Mouse (Mus musculus) embryonic facial prominence, embryonic 11.5 days (tissue): ENCODE results near the gene Kcna5. TPM values are rescaled to one million over a fixed set of nuclear protein-coding genes. Genes with fewer than 3 reads are reported as not detected.

Experiments used
- ATAC-seq: fragments of 200-750 bp; cut with Nextera tagmentation; replicated peaks from 2 replicates; pipeline ENCODE4 v1.8.0; 2017; ENCODE audit warnings: low read depth; ENCODE audit not compliant: insufficient number of reproducible peaks, low FRiP score, low TSS enrichment
- DNase-seq: peaks from one replicate; pipeline ENCODE4 v3.0.0-alpha.2; 2015; ENCODE audit warnings: low spot score
- H3K27ac ChIP-seq: fragments of 300-500 bp; sonication (generic); replicated peaks from 2 replicates; pipeline ENCODE4 v1.5.1; 2014; ENCODE audit warnings: mild to moderate bottlenecking, low read depth, low read length, control low read depth
- H3K27me3 ChIP-seq: fragments of 300-500 bp; sonication (generic); 2 replicates; pipeline ENCODE4 v1.6.1; 2014; ENCODE audit warnings: mild to moderate bottlenecking, low read length, moderate library complexity, mixed read lengths; ENCODE audit not compliant: control insufficient read depth, insufficient read depth
- H3K36me3 ChIP-seq: fragments of 300-500 bp; sonication (generic); replicated peaks from 2 replicates; pipeline ENCODE4 v1.6.1; 2014; ENCODE audit warnings: low read depth, mild to moderate bottlenecking, low read length, moderate library complexity, mixed read lengths; ENCODE audit not compliant: control insufficient read depth, insufficient read depth
- H3K4me1 ChIP-seq: fragments of 300-500 bp; sonication (generic); 2 replicates; pipeline ENCODE4 v1.6.1; 2014; ENCODE audit warnings: low read length, mixed read lengths; ENCODE audit not compliant: control insufficient read depth, insufficient read depth
- H3K4me2 ChIP-seq: fragments of 300-500 bp; sonication (generic); 2 replicates; pipeline ENCODE4 v1.6.1; 2014; ENCODE audit warnings: low read depth, mild to moderate bottlenecking, control low read depth, low read length, moderate library complexity
- H3K4me3 ChIP-seq: fragments of 300-500 bp; sonication (generic); 2 replicates; pipeline ENCODE4 v1.5.1; 2014; ENCODE audit warnings: low read depth, low read length, control low read depth
- H3K9ac ChIP-seq: fragments of 300-500 bp; sonication (generic); replicated peaks from 2 replicates; pipeline ENCODE4 v1.6.1; 2014; ENCODE audit warnings: mild to moderate bottlenecking, control low read depth, low read length
- H3K9me3 ChIP-seq: fragments of 300-500 bp; sonication (generic); replicated peaks from 2 replicates; pipeline ENCODE4 v1.6.1; 2016; ENCODE audit warnings: mild to moderate bottlenecking, low read length, inconsistent platforms, mixed read lengths; ENCODE audit not compliant: control insufficient read depth
- WGBS: fragments of 180-500 bp; shearing (Covaris S2); extraction: QIAGEN DNeasy Blood & Tissue Kit; methylation state at CpG from one replicate; pipeline ENCODE4 v1.1.7; 2014; 5-methylcytosine and 5-hydroxymethylcytosine counted together
- polyA plus RNA-seq: library from polyadenylated mRNA; unstranded; fragments of >200 nt; fragmentation: Nextera tagmentation; extraction: Ambion mirVana; gene quantifications from 2 replicates; pipeline ENCODE4 v1.2.1, GENCODE M21; 2014

Kcna5 gene
- polyA plus RNA-seq, 1 experiment from 2014 or later: 1.7 TPM

DNA sequence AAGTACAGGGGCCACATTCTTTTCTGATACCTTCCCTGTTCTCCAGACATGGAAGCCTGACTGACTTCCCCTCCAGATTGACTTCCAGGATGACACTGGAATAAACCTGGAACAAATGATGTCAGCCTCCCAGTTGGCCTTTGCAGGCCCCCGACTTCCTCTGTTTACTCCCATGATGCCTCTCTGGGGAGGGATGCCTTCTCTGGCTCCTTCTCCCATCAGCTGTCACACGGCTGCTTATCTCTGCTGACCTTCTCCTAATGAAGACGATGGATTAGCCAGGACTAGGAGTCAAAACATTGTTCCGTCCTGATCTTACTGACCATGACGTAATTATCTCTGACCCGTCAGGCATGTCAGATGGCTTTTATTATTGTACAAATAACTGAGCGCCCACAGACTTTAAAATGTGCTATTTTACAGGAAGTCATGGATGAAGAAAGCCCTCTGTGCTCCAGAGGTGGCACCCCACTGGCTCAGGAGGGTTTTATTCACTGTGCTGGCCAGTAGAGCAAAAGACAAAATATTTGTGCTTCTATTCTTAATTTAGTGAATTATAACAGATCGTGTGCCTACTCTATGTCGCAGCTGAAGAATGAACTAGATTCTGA, 32.4 kb downstream of the Kcna5 start:
- H3K4me1 ChIP-seq: no peaks in the 10 kb centered on the region
- H3K27me3 ChIP-seq: no peaks in the 10 kb centered on the region
- H3K27ac ChIP-seq: no peak overlapping the region
- H3K4me3 ChIP-seq: no peak overlapping the region
- H3K4me2 ChIP-seq: no peak overlapping the region
- DNase-seq (no peak), ATAC-seq (no peak)
- H3K9me3 ChIP-seq: no peaks in the 10 kb centered on the region
- H3K36me3 ChIP-seq: no peaks in the 10 kb centered on the region
- WGBS: 36% methylated on average over 9 of the region's 9 CpGs
- H3K9ac ChIP-seq: no peak overlapping the region

GRCm38 (mm10) chr6:126500985-126501384, 34.2 kb downstream of the Kcna5 start:
- Histone ChIP-seq H3K9me3 (no peaks in the 10 kb centered on the region), H3K4me3 (no peak overlapping the region), H3K27me3 (no peaks in the 10 kb centered on the region), H3K4me1 (no peaks in the 10 kb centered on the region), H3K27ac (no peak overlapping the region), H3K4me2 (no peak overlapping the region), H3K9ac (no peak overlapping the region), H3K36me3 (no peaks in the 10 kb centered on the region)
- ATAC-seq (no peak), DNase-seq (no peak)
- WGBS: 82% methylated on average over 6 of the region's 6 CpGs

DNA sequence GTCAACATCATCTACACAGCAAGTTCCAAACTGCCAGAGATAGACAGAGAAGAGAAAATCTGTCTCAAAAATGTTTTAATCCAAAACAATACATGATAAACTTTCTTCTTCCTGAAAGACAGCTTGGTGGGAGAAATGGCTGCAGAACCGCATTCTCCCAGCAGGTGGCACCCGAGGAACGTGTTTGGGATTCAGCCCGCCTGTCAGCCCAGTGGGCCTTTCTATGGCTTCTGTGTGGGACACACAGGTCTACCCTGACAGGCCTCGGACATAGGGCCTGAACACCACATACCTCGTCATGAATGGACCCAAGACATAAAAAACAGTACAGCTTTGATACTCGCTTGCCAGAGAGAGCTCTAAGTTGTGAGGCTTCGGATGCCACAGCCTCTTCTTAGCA, 35.1 kb downstream of the Kcna5 start:
- DNase-seq (peak; percentile 86), ATAC-seq (no peak)
- H3K27me3 ChIP-seq: no peaks in the 10 kb centered on the region
- no peak overlapping the region for H3K27ac ChIP-seq
- H3K4me1 ChIP-seq: no peaks in the 10 kb centered on the region
- no peaks in the 10 kb centered on the region for H3K36me3 ChIP-seq
- H3K4me2 ChIP-seq: no peak overlapping the region
- no peaks in the 10 kb centered on the region for H3K9me3 ChIP-seq
- H3K4me3 ChIP-seq: no peak overlapping the region
- WGBS: 20% methylated on average over 8 of the region's 8 CpGs
- H3K9ac ChIP-seq: no peak overlapping the region

- H3K9me3 ChIP-seq: no peaks in the 10 kb centered on the region
- no peaks in the 10 kb centered on the region for H3K4me1 ChIP-seq
- no peak overlapping the region for H3K27ac ChIP-seq
- ATAC-seq: no peak
- peak; percentile 72 for DNase-seq
- H3K4me2 ChIP-seq: no peak overlapping the region
- no peak overlapping the region for H3K9ac ChIP-seq
- no peaks in the 10 kb centered on the region for H3K27me3 ChIP-seq
- no peaks in the 10 kb centered on the region for H3K36me3 ChIP-seq
- WGBS: 43% methylated on average over 5 of the region's 5 CpGs
- H3K4me3 ChIP-seq: no peak overlapping the region
These were observed 37.3 kb downstream of the Kcna5 start for GRCm38 (mm10) chr6:126497878-126498277.

GRCm38 (mm10) chr6:126497173-126497839, 37.9 kb downstream of the Kcna5 start:
- no peak overlapping the region for H3K4me2 ChIP-seq
- WGBS: 35% methylated on average over 6 of the region's 6 CpGs
- peak; percentile 47; the same call in 1 of the 2 replicates for ATAC-seq
- no peaks in the 10 kb centered on the region for H3K27me3 ChIP-seq
- H3K9me3 ChIP-seq: no peaks in the 10 kb centered on the region
- H3K4me1 ChIP-seq: no peaks in the 10 kb centered on the region
- H3K36me3 ChIP-seq: no peaks in the 10 kb centered on the region
- no peak overlapping the region for H3K9ac ChIP-seq
- no peak overlapping the region for H3K27ac ChIP-seq
- peak; percentile 51 for DNase-seq
- no peak overlapping the region for H3K4me3 ChIP-seq

DNA sequence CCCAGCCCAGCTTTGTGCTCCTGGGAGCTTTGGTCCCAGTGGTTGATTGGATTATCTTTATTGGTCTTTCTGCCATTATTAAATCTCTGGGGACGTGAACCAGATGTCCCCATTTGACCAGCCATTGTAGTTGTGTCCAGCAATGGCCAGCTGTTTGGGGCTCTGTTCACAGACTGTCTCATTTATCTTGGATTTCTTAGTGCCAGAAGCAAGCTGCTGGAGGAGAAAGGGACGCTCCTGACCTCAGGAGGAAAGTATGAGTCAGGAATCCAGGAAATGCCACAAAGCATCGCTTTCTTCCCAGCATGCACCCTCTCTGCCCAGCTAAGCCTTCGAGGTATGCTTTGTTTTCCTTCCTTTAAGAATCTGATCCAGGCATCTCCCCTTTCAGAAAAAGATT, 48.1 kb downstream of the Kcna5 start:
- Histone ChIP-seq H3K4me3 (no peak overlapping the region), H3K4me1 (no peaks in the 10 kb centered on the region), H3K4me2 (no peak overlapping the region), H3K36me3 (no peaks in the 10 kb centered on the region), H3K9me3 (no peaks in the 10 kb centered on the region), H3K9ac (no peak overlapping the region), H3K27me3 (no peaks in the 10 kb centered on the region), H3K27ac (no peak overlapping the region)
- DNase-seq: no peak
- 39% methylated on average over 4 of the region's 4 CpGs for WGBS
- no peak for ATAC-seq

- no peak overlapping the region for H3K9ac ChIP-seq
- H3K4me2 ChIP-seq: no peak overlapping the region
- H3K27me3 ChIP-seq: no peaks in the 10 kb centered on the region
- H3K4me1 ChIP-seq: no peaks in the 10 kb centered on the region
- no peaks in the 10 kb centered on the region for H3K9me3 ChIP-seq
- 45% methylated on average over 4 of the region's 4 CpGs for WGBS
- ATAC-seq: no peak
- H3K4me3 ChIP-seq: no peak overlapping the region
- no peak for DNase-seq
- no peaks in the 10 kb centered on the region for H3K36me3 ChIP-seq
- H3K27ac ChIP-seq: no peak overlapping the region
These were observed 50.3 kb downstream of the Kcna5 start for GRCm38 (mm10) chr6:126484887-126485286.

GRCm38 (mm10) chr6:126483264-126483867, 51.8 kb downstream of the Kcna5 start:
- Histone ChIP-seq H3K4me3 (no peak overlapping the region), H3K4me2 (no peak overlapping the region), H3K27me3 (no peaks in the 10 kb centered on the region), H3K4me1 (no peaks in the 10 kb centered on the region), H3K27ac (no peak overlapping the region), H3K36me3 (no peaks in the 10 kb centered on the region), H3K9ac (no peak overlapping the region), H3K9me3 (no peaks in the 10 kb centered on the region)
- DNase-seq (no peak), ATAC-seq (no peak)
- 85% methylated on average over 11 of the region's 11 CpGs for WGBS
